Comparison of ENCODE assay signal across 17 mouse cellular contexts in the genomic region with DNA sequence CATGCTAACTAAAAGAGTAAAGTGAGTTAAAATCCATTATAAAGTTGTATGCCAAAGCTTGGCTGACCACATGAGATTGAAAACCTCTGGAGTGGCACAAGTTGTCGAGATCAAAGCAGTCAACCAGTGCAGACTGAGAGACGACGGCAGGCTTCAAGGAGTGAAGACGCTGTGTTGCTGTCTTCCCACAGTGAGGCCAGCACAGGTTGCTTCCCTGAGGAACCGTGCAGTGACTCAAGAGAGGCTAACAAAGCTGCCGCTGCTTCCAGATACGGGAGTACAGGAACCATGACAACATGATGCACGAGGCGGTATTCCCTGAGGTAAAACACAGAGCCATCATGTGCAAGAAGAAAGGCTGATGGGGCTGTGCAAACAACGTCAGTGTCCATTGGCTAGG.
A peak's percentile ranks its signal among the peaks of the same experiment; 100 is the strongest.
DNase-seq lines count a peak whose midpoint lies in the region; ATAC-seq and TF ChIP-seq lines count a peak whose summit lies in the region.
"Had no signal": no experiment of that assay in that cellular context is flagged by ENCODE, and none has a peak within 500 bp of the region (broad histone marks: within the 10 kb centered on the region; RNA-seq: fewer than 3 reads in every experiment).

No protein-coding gene starts in this region.

- 0 out of 2 replicates have a peak, but pooled peaks have one; percentile 19 for ATAC-seq in hindbrain, embryonic 12.5 days (ENCODE audit: low FRiP score)
- no peak for ATAC-seq in hindbrain, embryonic 13.5 days (ENCODE audit: low FRiP score)
- ATAC-seq in neural tube, embryonic 11.5 days (ENCODE audit: insufficient read depth, low FRiP score, low TSS enrichment): no peak
- no peak for ATAC-seq in forebrain, postnatal 0 days
- ATAC-seq: forebrain, embryonic 15.5 days; intestine, embryonic 15.5 days had no signal

- WGBS in hindbrain, embryonic 12.5 days: 56% methylated on average over 10 of the region's 10 CpGs
- 57% methylated on average over 10 of the region's 10 CpGs for WGBS in hindbrain, embryonic 13.5 days
- 68% methylated on average over 10 of the region's 10 CpGs for WGBS in neural tube, embryonic 11.5 days
- WGBS in forebrain, postnatal 0 days: 77% methylated on average over 10 of the region's 10 CpGs

- H3K9me3 ChIP-seq in hindbrain, embryonic 12.5 days (replicated peaks): no peaks in the 10 kb centered on the region
- no peaks in the 10 kb centered on the region for H3K9me3 ChIP-seq in hindbrain, embryonic 13.5 days
- no peaks in the 10 kb centered on the region for H3K9me3 ChIP-seq in neural tube, embryonic 11.5 days (ENCODE audit: control insufficient read depth, low read length)
- no peaks in the 10 kb centered on the region for H3K9me3 ChIP-seq in forebrain, postnatal 0 days (ENCODE audit: low read length)
- H3K9me3 ChIP-seq: embryonic facial prominence, embryonic 12.5 days; forebrain, embryonic 15.5 days; heart, embryonic 13.5 days; intestine, embryonic 15.5 days had no signal

- H3K9ac ChIP-seq in hindbrain, embryonic 12.5 days: no peak overlapping the region
- H3K9ac ChIP-seq in hindbrain, embryonic 13.5 days: no peak overlapping the region
- no peak overlapping the region for H3K9ac ChIP-seq in neural tube, embryonic 11.5 days (ENCODE audit: low read length)
- H3K9ac ChIP-seq in forebrain, postnatal 0 days: no peak overlapping the region
- H3K9ac ChIP-seq: embryonic facial prominence, embryonic 12.5 days; forebrain, embryonic 15.5 days; heart, embryonic 13.5 days; intestine, embryonic 15.5 days had no signal

- no peak overlapping the region for H3K27ac ChIP-seq in hindbrain, embryonic 12.5 days
- no peak overlapping the region for H3K27ac ChIP-seq in hindbrain, embryonic 13.5 days
- H3K27ac ChIP-seq in neural tube, embryonic 11.5 days (ENCODE audit: low read depth, low read length): no peak overlapping the region
- no peak overlapping the region for H3K27ac ChIP-seq in forebrain, postnatal 0 days (ENCODE audit: low read depth, low read length)
- H3K27ac ChIP-seq: embryonic facial prominence, embryonic 12.5 days; forebrain, embryonic 15.5 days; heart, embryonic 13.5 days; intestine, embryonic 15.5 days had no signal

- no peaks in the 10 kb centered on the region for H3K36me3 ChIP-seq in hindbrain, embryonic 12.5 days
- H3K36me3 ChIP-seq in hindbrain, embryonic 13.5 days: no peaks in the 10 kb centered on the region
- no peaks in the 10 kb centered on the region for H3K36me3 ChIP-seq in neural tube, embryonic 11.5 days (ENCODE audit: control insufficient read depth, insufficient read depth, low read length)
- H3K36me3 ChIP-seq in forebrain, postnatal 0 days (ENCODE audit: insufficient read depth): no peaks in the 10 kb centered on the region
- H3K36me3 ChIP-seq: embryonic facial prominence, embryonic 12.5 days; forebrain, embryonic 15.5 days; heart, embryonic 13.5 days; intestine, embryonic 15.5 days had no signal

- peaks cover 8% of the 10 kb centered on the region for H3K4me1 ChIP-seq in hindbrain, embryonic 12.5 days
- H3K4me1 ChIP-seq in hindbrain, embryonic 13.5 days (replicated peaks): peaks cover 14% of the 10 kb centered on the region
- H3K4me1 ChIP-seq in neural tube, embryonic 11.5 days (ENCODE audit: control insufficient read depth, insufficient read depth, low read length): no peaks in the 10 kb centered on the region
- H3K4me1 ChIP-seq in forebrain, postnatal 0 days (ENCODE audit: insufficient read depth): 0 out of 2 replicates have a peak, but pooled peaks cover 2% of the 10 kb centered on the region
- H3K4me1 ChIP-seq: embryonic facial prominence, embryonic 12.5 days; heart, embryonic 13.5 days; intestine, embryonic 15.5 days had no signal

- no peak for TF ChIP-seq CTCF in forebrain, postnatal 0 days (IDR thresholded peaks at IDR 0.05; ENCODE audit: low read depth)

- no peaks in the 10 kb centered on the region; the same call in 1 of the 2 replicates for H3K27me3 ChIP-seq in hindbrain, embryonic 12.5 days
- H3K27me3 ChIP-seq in hindbrain, embryonic 13.5 days: no peaks in the 10 kb centered on the region
- no peaks in the 10 kb centered on the region for H3K27me3 ChIP-seq in neural tube, embryonic 11.5 days (ENCODE audit: control insufficient read depth, insufficient read depth, low read length)
- H3K27me3 ChIP-seq in forebrain, postnatal 0 days (ENCODE audit: insufficient read depth, low read length): no peaks in the 10 kb centered on the region
- H3K27me3 ChIP-seq: embryonic facial prominence, embryonic 12.5 days; forebrain, embryonic 15.5 days; heart, embryonic 13.5 days; intestine, embryonic 15.5 days had no signal

- peak; percentile 12 for DNase-seq in neural tube, embryonic 11.5 days (ENCODE audit: low spot score)
- DNase-seq in neural tube, embryonic 10.5 days (ENCODE audit: extremely low spot score, low spot score): no peak
- peak; percentile 22 for DNase-seq in mesoderm, embryonic 11.5 days (ENCODE audit: low read depth, low spot score)
- no peak for DNase-seq in forebrain, postnatal 0 days
- DNase-seq: adrenal gland, adult 2 months; adrenal gland, postnatal 25 days; cerebellum, adult 11 months; cerebellum, adult 8-10 months; cerebellum, postnatal 14 days; gastrocnemius, postnatal 10 days; heart, postnatal 4 days had no signal

- no peak overlapping the region for H3K4me3 ChIP-seq in hindbrain, embryonic 12.5 days
- no peak overlapping the region for H3K4me3 ChIP-seq in hindbrain, embryonic 13.5 days
- H3K4me3 ChIP-seq in neural tube, embryonic 11.5 days (ENCODE audit: low read depth, low read length): no peak overlapping the region
- no peak overlapping the region for H3K4me3 ChIP-seq in forebrain, postnatal 0 days (ENCODE audit: low read depth, low read length)
- H3K4me3 ChIP-seq: embryonic facial prominence, embryonic 12.5 days; forebrain, embryonic 15.5 days; heart, embryonic 13.5 days; intestine, embryonic 15.5 days had no signal

- H3K4me2 ChIP-seq in hindbrain, embryonic 12.5 days (replicated peaks): no peak overlapping the region
- H3K4me2 ChIP-seq in hindbrain, embryonic 13.5 days: no peak overlapping the region
- no peak overlapping the region for H3K4me2 ChIP-seq in neural tube, embryonic 11.5 days (ENCODE audit: low read depth)
- no peak overlapping the region for H3K4me2 ChIP-seq in forebrain, postnatal 0 days (ENCODE audit: low read depth)
- H3K4me2 ChIP-seq: embryonic facial prominence, embryonic 12.5 days; forebrain, embryonic 15.5 days; heart, embryonic 13.5 days; intestine, embryonic 15.5 days had no signal

Comparison
In these comparisons a context has a peak if more than half of its experiments do, and no peak if none do; other contexts are left out.
1. DNase-seq: peak in neural tube, embryonic 11.5 days (single experiment) and mesoderm, embryonic 11.5 days (single experiment); none in neural tube, embryonic 10.5 days (single experiment) and forebrain, postnatal 0 days (single experiment).